Mouse (Mus musculus) E14TG2a.4 (cell line): ENCODE results near the gene Ifitm5.
"Not testable (repeated sequence)": the region's sequence is repeated elsewhere in the genome, so short reads cannot be mapped to it uniquely, and the experiment has no call there.

Experiments
- H3K27me3 ChIP-seq: 2 replicates; pipeline ENCODE4 v1.6.1; 2014; ENCODE audit warnings: low read length, control low read depth; ENCODE audit not compliant: insufficient read depth
- H3K36me3 ChIP-seq: 2 replicates; pipeline ENCODE4 v1.6.1; 2014; ENCODE audit warnings: low read length, control low read depth; ENCODE audit not compliant: insufficient read depth
- H3K4me1 ChIP-seq: replicated peaks from 2 replicates; pipeline ENCODE4 v1.6.1; 2014; ENCODE audit warnings: low read depth, low read length, control low read depth
- H3K4me3 ChIP-seq: replicated peaks from 2 replicates; pipeline ENCODE4 v1.5.1; 2014; ENCODE audit warnings: mild to moderate bottlenecking, low read length
- H3K9me3 ChIP-seq: 2 replicates; pipeline ENCODE4 v1.6.1; 2014; ENCODE audit warnings: low read length, control low read depth
- CTCF ChIP-seq: conservative IDR thresholded peaks from 2 replicates; pipeline ENCODE4 v1.5.1; 2014; ENCODE audit warnings: low read length
- NANOG ChIP-seq: IDR thresholded peaks from 2 replicates; pipeline ENCODE4 v1.6.1; 2014; ENCODE audit warnings: borderline replicate concordance, low read length, mixed read lengths
- POU5F1 ChIP-seq: IDR thresholded peaks from 2 replicates; pipeline ENCODE4 v1.6.1; 2014; ENCODE audit warnings: low read length, borderline replicate concordance

Ifitm5 gene

GRCm38 (mm10) chr7:140970931-140971330, 20.8 kb upstream of the Ifitm5 start:
- peaks cover 32% of the 10 kb centered on the region for H3K36me3 ChIP-seq
- no peak for TF ChIP-seq CTCF
- no peak for TF ChIP-seq NANOG
- TF ChIP-seq POU5F1, result no peak
- no peaks in the 10 kb centered on the region for H3K27me3 ChIP-seq
- H3K4me3 ChIP-seq, result peak overlapping the region; percentile 79
- peaks cover 88% of the 10 kb centered on the region for H3K4me1 ChIP-seq
- no peaks in the 10 kb centered on the region for H3K9me3 ChIP-seq

GRCm38 (mm10) chr7:140968710-140969109, 18.6 kb upstream of the Ifitm5 start:
- not testable (repeated sequence) for H3K27me3 ChIP-seq, H3K9me3 ChIP-seq
- Histone ChIP-seq H3K4me1 (peaks cover 88% of the 10 kb centered on the region), H3K36me3 (peaks cover 32% of the 10 kb centered on the region), H3K4me3 (peak overlapping the region; percentile 79)

GRCm38 (mm10) chr7:140967862-140968591, 17.9 kb upstream of the Ifitm5 start:
- TF ChIP-seq NANOG, result no peak
- no peaks in the 10 kb centered on the region for H3K9me3 ChIP-seq
- H3K4me3 ChIP-seq, result peak overlapping the region; percentile 79
- peaks cover 32% of the 10 kb centered on the region for H3K36me3 ChIP-seq
- H3K27me3 ChIP-seq, result no peaks in the 10 kb centered on the region
- H3K4me1 ChIP-seq, result peaks cover 87% of the 10 kb centered on the region

GRCm38 (mm10) chr7:140966921-140967320, 16.8 kb upstream of the Ifitm5 start, which contains the start of gene Ifitm1:
TSS of gene Ifitm1 (plus strand) at chr7:140967221.
- peaks cover 87% of the 10 kb centered on the region for H3K4me1 ChIP-seq
- peak within 1 kb of the TSS; percentile 79 for H3K4me3 ChIP-seq
- H3K9me3 ChIP-seq, result no peaks in the 10 kb centered on the region
- H3K27me3 ChIP-seq, result no peaks in the 10 kb centered on the region
- peaks cover 31% of the 10 kb centered on the region for H3K36me3 ChIP-seq
- TF ChIP-seq POU5F1 (no peak), NANOG (no peak), CTCF (no peak)

GRCm38 (mm10) chr7:140962733-140963132, 12.6 kb upstream of the Ifitm5 start:
- Histone ChIP-seq H3K9me3 (no peaks in the 10 kb centered on the region), H3K4me3 (peak overlapping the region; percentile 72), H3K4me1 (peaks cover 91% of the 10 kb centered on the region), H3K27me3 (no peaks in the 10 kb centered on the region), H3K36me3 (no peaks in the 10 kb centered on the region)
- TF ChIP-seq POU5F1, result no peak; the same call in 1 of the 2 replicates

- no peaks in the 10 kb centered on the region for H3K36me3 ChIP-seq
- H3K27me3 ChIP-seq, result no peaks in the 10 kb centered on the region
- H3K4me3 ChIP-seq, result no peak overlapping the region
- no peaks in the 10 kb centered on the region for H3K9me3 ChIP-seq
- TF ChIP-seq CTCF (no peak), NANOG (peak; percentile 67; the same call in 1 of the 2 replicates)
- peaks cover 90% of the 10 kb centered on the region for H3K4me1 ChIP-seq
Measured at GRCm38 (mm10) chr7:140961416-140961815, 11.3 kb upstream of the Ifitm5 start.

GRCm38 (mm10) chr7:140960026-140960425, 9.9 kb upstream of the Ifitm5 start:
- H3K4me1 ChIP-seq, result peaks cover 81% of the 10 kb centered on the region
- no peak for TF ChIP-seq CTCF
- TF ChIP-seq NANOG, result no peak
- TF ChIP-seq POU5F1, result no peak
- H3K9me3 ChIP-seq, result no peaks in the 10 kb centered on the region

GRCm38 (mm10) chr7:140959181-140959901, 9.2 kb upstream of the Ifitm5 start:
- Histone ChIP-seq H3K9me3 (no peaks in the 10 kb centered on the region), H3K4me3 (peak overlapping the region; percentile 43), H3K4me1 (peaks cover 78% of the 10 kb centered on the region), H3K27me3 (no peaks in the 10 kb centered on the region), H3K36me3 (peaks cover 4% of the 10 kb centered on the region)
- peak; percentile 41; the same call in 1 of the 2 replicates for TF ChIP-seq POU5F1
- peak; percentile 99 for TF ChIP-seq NANOG
- peak; percentile 34 for TF ChIP-seq CTCF

More at GRCm38 (mm10) chr7:140960026-140960425, 9.9 kb upstream of the Ifitm5 start:
- Histone ChIP-seq H3K4me3 (no peak overlapping the region), H3K27me3 (no peaks in the 10 kb centered on the region), H3K36me3 (no peaks in the 10 kb centered on the region)

- H3K27me3 ChIP-seq, result no peaks in the 10 kb centered on the region
- no peak for TF ChIP-seq POU5F1
- TF ChIP-seq NANOG, result no peak
- no peak for TF ChIP-seq CTCF
- H3K4me3 ChIP-seq, result peak overlapping the region; percentile 93
- H3K4me1 ChIP-seq, result peaks cover 80% of the 10 kb centered on the region
- peaks cover 32% of the 10 kb centered on the region for H3K36me3 ChIP-seq
- H3K9me3 ChIP-seq, result no peaks in the 10 kb centered on the region
Measured at GRCm38 (mm10) chr7:140956556-140956869, 6.4 kb upstream of the Ifitm5 start.
